Mouse (Mus musculus) embryonic facial prominence, embryonic 10.5 days (tissue): Measurements from ENCODE around the gene Pstpip1. TPM values are rescaled to one million over a fixed set of nuclear protein-coding genes. Genes with fewer than 3 reads are reported as not detected.

Experiments used
- DNase-seq: peaks from one replicate; pipeline ENCODE4 v3.0.0-alpha.2; 2017; ENCODE audit warnings: low spot score
- H3K27ac ChIP-seq: fragments of 300-500 bp; sonication (generic); replicated peaks from 2 replicates; pipeline ENCODE4 v1.5.1; 2016; ENCODE audit warnings: mild to moderate bottlenecking
- H3K27me3 ChIP-seq: fragments of 300-500 bp; sonication (generic); replicated peaks from 2 replicates; pipeline ENCODE4 v1.6.1; 2016; ENCODE audit warnings: low read depth, mild to moderate bottlenecking; ENCODE audit not compliant: poor library complexity, severe bottlenecking
- H3K36me3 ChIP-seq: fragments of 300-500 bp; sonication (generic); replicated peaks from 2 replicates; pipeline ENCODE4 v1.6.1; 2016; ENCODE audit warnings: mild to moderate bottlenecking, moderate library complexity
- H3K4me1 ChIP-seq: fragments of 300-500 bp; sonication (generic); 2 replicates; pipeline ENCODE4 v1.6.1; 2016
- H3K4me3 ChIP-seq: fragments of 300-500 bp; sonication (generic); 2 replicates; pipeline ENCODE4 v1.5.1; 2016; ENCODE audit warnings: mild to moderate bottlenecking, moderate library complexity
- H3K9me3 ChIP-seq: fragments of 300-500 bp; sonication (generic); 2 replicates; pipeline ENCODE4 v1.6.1; 2016; ENCODE audit warnings: mild to moderate bottlenecking
- WGBS: fragments of 180-500 bp; shearing (Covaris S2); methylation state at CpG from one replicate; pipeline ENCODE4 v1.1.7; 2016; 5-methylcytosine and 5-hydroxymethylcytosine counted together
- polyA plus RNA-seq: library from polyadenylated mRNA; unstranded; fragments of >200 nt; fragmentation: Nextera tagmentation; extraction: Ambion mirVana; gene quantifications from 2 replicates; pipeline ENCODE4 v1.2.1, GENCODE M21; 2016

Pstpip1 gene
- polyA plus RNA-seq, 1 experiment from 2014 or later = 1.00 TPM

- Histone ChIP-seq H3K9me3 (no peaks in the 10 kb centered on the region), H3K27me3 (no peaks in the 10 kb centered on the region), H3K4me1 (no peaks in the 10 kb centered on the region), H3K27ac (no peak overlapping the region), H3K36me3 (peaks cover 99% of the 10 kb centered on the region), H3K4me3 (no peak overlapping the region)
- DNase-seq = no peak
- WGBS = 93% methylated on average over 4 of the region's 4 CpGs
These were observed 44.9 kb downstream of the Pstpip1 start for GRCm38 (mm10) chr9:56134614-56135013.

GRCm38 (mm10) chr9:56135590-56136197 is 45.9 kb downstream of the Pstpip1 start:
- no peaks in the 10 kb centered on the region for H3K4me1 ChIP-seq
- no peaks in the 10 kb centered on the region for H3K27me3 ChIP-seq
- H3K4me3 ChIP-seq = no peak overlapping the region
- H3K9me3 ChIP-seq = no peaks in the 10 kb centered on the region
- H3K27ac ChIP-seq = no peak overlapping the region
- peaks cover 99% of the 10 kb centered on the region for H3K36me3 ChIP-seq
- WGBS = 89% methylated on average over 4 of the region's 4 CpGs
- no peak for DNase-seq

- Histone ChIP-seq H3K9me3 (no peaks in the 10 kb centered on the region), H3K27ac (no peak overlapping the region), H3K4me1 (no peaks in the 10 kb centered on the region), H3K27me3 (no peaks in the 10 kb centered on the region), H3K36me3 (peaks cover 99% of the 10 kb centered on the region), H3K4me3 (no peak overlapping the region)
- DNase-seq = no peak
- WGBS = 91% methylated on average over 9 of the region's 9 CpGs
These were observed 52.0 kb downstream of the Pstpip1 start for GRCm38 (mm10) chr9:56141776-56142175.

- WGBS = 95% methylated on average over 7 of the region's 7 CpGs
- Histone ChIP-seq H3K36me3 (peaks cover 86% of the 10 kb centered on the region), H3K27me3 (no peaks in the 10 kb centered on the region), H3K4me1 (no peaks in the 10 kb centered on the region), H3K27ac (no peak overlapping the region), H3K9me3 (no peaks in the 10 kb centered on the region), H3K4me3 (no peak overlapping the region)
- no peak for DNase-seq
These were observed 54.7 kb downstream of the Pstpip1 start for GRCm38 (mm10) chr9:56144366-56145003.

GRCm38 (mm10) chr9:56146326-56146923 is 56.7 kb downstream of the Pstpip1 start:
- H3K27me3 ChIP-seq = no peaks in the 10 kb centered on the region
- 95% methylated on average over 16 of the region's 16 CpGs for WGBS
- no peaks in the 10 kb centered on the region for H3K4me1 ChIP-seq
- no peak overlapping the region for H3K27ac ChIP-seq
- peaks cover 78% of the 10 kb centered on the region for H3K36me3 ChIP-seq
- no peak overlapping the region for H3K4me3 ChIP-seq
- DNase-seq = no peak
- H3K9me3 ChIP-seq = no peaks in the 10 kb centered on the region

GRCm38 (mm10) chr9:56151745-56152481 is 62.2 kb downstream of the Pstpip1 start:
- no peak overlapping the region for H3K4me3 ChIP-seq
- WGBS = 75% methylated on average over 7 of the region's 7 CpGs
- no peak overlapping the region for H3K27ac ChIP-seq
- no peaks in the 10 kb centered on the region for H3K9me3 ChIP-seq
- no peaks in the 10 kb centered on the region for H3K27me3 ChIP-seq
- 0 out of 2 replicates have a peak, but pooled peaks cover 6% of the 10 kb centered on the region for H3K4me1 ChIP-seq
- H3K36me3 ChIP-seq = peaks cover 35% of the 10 kb centered on the region
- no peak for DNase-seq

- no peak overlapping the region for H3K27ac ChIP-seq
These were observed 62.8 kb downstream of the Pstpip1 start for GRCm38 (mm10) chr9:56152482-56153007.

GRCm38 (mm10) chr9:56154572-56154971 is 64.8 kb downstream of the Pstpip1 start:
- no peaks in the 10 kb centered on the region for H3K27me3 ChIP-seq
- DNase-seq = no peak
- H3K36me3 ChIP-seq = peaks cover 22% of the 10 kb centered on the region
- H3K9me3 ChIP-seq = no peaks in the 10 kb centered on the region
- peaks cover 19% of the 10 kb centered on the region for H3K4me1 ChIP-seq
- H3K27ac ChIP-seq = no peak overlapping the region
- 91% methylated on average over 5 of the region's 5 CpGs for WGBS
- H3K4me3 ChIP-seq = no peak overlapping the region

More at GRCm38 (mm10) chr9:56152482-56153007, 62.8 kb downstream of the Pstpip1 start:
- H3K9me3 ChIP-seq = no peaks in the 10 kb centered on the region
- peaks cover 28% of the 10 kb centered on the region for H3K36me3 ChIP-seq
- 83% methylated on average over 4 of the region's 4 CpGs for WGBS
- H3K27me3 ChIP-seq = no peaks in the 10 kb centered on the region
- H3K4me3 ChIP-seq = no peak overlapping the region
- DNase-seq = no peak
- 0 out of 2 replicates have a peak, but pooled peaks cover 6% of the 10 kb centered on the region for H3K4me1 ChIP-seq

- WGBS = 79% methylated on average over 2 of the region's 2 CpGs
- Histone ChIP-seq H3K4me3 (no peak overlapping the region), H3K4me1 (peaks cover 29% of the 10 kb centered on the region), H3K9me3 (no peaks in the 10 kb centered on the region), H3K27me3 (no peaks in the 10 kb centered on the region), H3K36me3 (0 out of 2 replicates have a peak, but pooled peaks cover 5% of the 10 kb centered on the region), H3K27ac (no peak overlapping the region)
- DNase-seq = no peak
These were observed 68.3 kb downstream of the Pstpip1 start for GRCm38 (mm10) chr9:56158077-56158476.

GRCm38 (mm10) chr9:56159456-56159855 is 69.7 kb downstream of the Pstpip1 start:
- Histone ChIP-seq H3K27me3 (no peaks in the 10 kb centered on the region), H3K4me3 (peak overlapping the region; percentile 98), H3K36me3 (0 out of 2 replicates have a peak, but pooled peaks cover 5% of the 10 kb centered on the region), H3K9me3 (no peaks in the 10 kb centered on the region), H3K27ac (peak overlapping the region; percentile 99; the same call in 1 of the 2 replicates), H3K4me1 (peaks cover 29% of the 10 kb centered on the region)
- DNase-seq = no peak
- WGBS = 4% methylated on average over 2 of the region's 2 CpGs

- under 1% methylated on average over 82 of the region's 82 CpGs for WGBS
- peak overlapping the region; percentile 99 for H3K27ac ChIP-seq
- H3K9me3 ChIP-seq = no peaks in the 10 kb centered on the region
- H3K4me1 ChIP-seq = peaks cover 34% of the 10 kb centered on the region
- H3K4me3 ChIP-seq = peak overlapping the region; percentile 98
- peak; percentile 95 for DNase-seq
- H3K36me3 ChIP-seq = 0 out of 2 replicates have a peak, but pooled peaks cover 5% of the 10 kb centered on the region
- H3K27me3 ChIP-seq = no peaks in the 10 kb centered on the region
These were observed 70.8 kb downstream of the Pstpip1 start for GRCm38 (mm10) chr9:56160341-56161141.
